Mouse (Mus musculus) bone marrow macrophage, adult 2 months (primary cell): ENCODE measurements at regions not wholly inside any gene's neighbourhood (a gene's known extent, or its start where the extent isn't known, plus 50 kb on each side); places are given as distances from the start of the nearest gene placed in this dataset.

Experiments used
- H3K27ac ChIP-seq: 2 replicates; pipeline ENCODE4 v1.5.1; 2012; ENCODE audit warnings: low read depth, low read length; ENCODE audit not compliant: insufficient read depth
- H3K4me1 ChIP-seq: 2 replicates; pipeline ENCODE4 v1.6.1; 2012; ENCODE audit warnings: low read length; ENCODE audit not compliant: control insufficient read depth, insufficient read depth
- H3K4me3 ChIP-seq: 2 replicates; pipeline ENCODE4 v1.5.1; 2012; ENCODE audit warnings: mild to moderate bottlenecking, low read length, moderate library complexity; ENCODE audit not compliant: insufficient read depth
- CTCF ChIP-seq: IDR thresholded peaks from 2 replicates; pipeline ENCODE4 v1.5.1; 2012; ENCODE audit warnings: low read depth, mild to moderate bottlenecking, low read length, moderate library complexity
- POLR2A ChIP-seq: IDR thresholded peaks from 2 replicates; pipeline ENCODE4 v1.6.1; 2012; ENCODE audit warnings: mild to moderate bottlenecking, low read depth, low read length, borderline replicate concordance

DNA sequence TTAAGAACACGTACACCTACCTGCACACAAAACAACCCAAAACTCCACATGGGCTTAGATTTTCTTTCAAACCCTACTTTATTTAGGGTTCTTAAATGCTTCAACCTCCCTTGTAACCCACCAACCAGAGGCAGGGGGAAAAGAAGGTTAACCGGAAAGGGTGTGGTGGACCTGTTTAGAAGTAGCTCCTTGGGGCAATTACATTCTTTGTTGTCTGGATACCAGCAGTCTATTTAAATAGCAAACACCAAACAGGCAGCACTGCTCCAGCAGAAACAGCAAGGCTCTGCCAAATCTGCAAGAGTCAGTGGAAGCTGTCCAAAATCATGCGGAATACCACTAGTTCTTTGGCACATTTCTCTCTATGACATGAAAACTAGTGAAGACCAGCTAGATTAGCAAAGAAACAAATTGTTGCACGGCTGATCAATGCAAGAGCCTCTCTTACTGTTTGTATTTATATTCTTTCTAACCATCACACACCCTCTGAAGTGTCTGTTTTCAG, 490.3 kb downstream of the Rapgef2 start:
- Histone ChIP-seq H3K4me1 (no peaks in the 10 kb centered on the region), H3K27ac (no peak overlapping the region), H3K4me3 (no peak overlapping the region)
- TF ChIP-seq CTCF (no peak), POLR2A (no peak)

DNA sequence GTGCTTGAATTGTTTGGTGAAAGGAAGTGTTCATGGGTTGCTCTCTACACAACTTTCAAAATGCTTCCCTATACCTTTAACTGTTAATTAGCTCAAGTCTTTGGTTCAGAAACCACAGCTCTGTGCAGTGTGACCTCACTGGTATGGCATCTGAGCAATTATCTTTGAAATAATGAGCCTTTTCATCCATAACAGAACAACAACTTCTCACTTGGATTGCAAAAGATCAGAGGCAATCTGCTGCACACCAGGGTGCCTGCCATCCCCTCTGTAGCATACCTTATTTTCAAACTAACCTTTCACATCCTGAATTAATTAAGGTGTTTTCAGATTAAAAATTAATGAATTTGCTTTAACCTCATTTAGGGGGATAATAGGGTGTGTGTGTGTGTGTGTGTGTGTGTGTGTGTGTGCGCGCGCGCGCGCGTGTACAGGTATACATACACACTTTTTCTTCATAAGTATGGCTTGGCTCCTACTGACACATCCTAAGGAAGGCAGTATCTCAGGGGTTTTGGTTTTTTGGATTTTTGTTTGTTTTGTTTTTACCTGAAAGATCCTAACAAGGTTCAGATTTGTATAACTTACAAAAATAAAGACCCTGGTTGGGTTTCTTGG, 493.8 kb downstream of the Rapgef2 start:
- Histone ChIP-seq H3K4me3 (no peak overlapping the region), H3K4me1 (no peaks in the 10 kb centered on the region), H3K27ac (no peak overlapping the region)
- TF ChIP-seq POLR2A (no peak), CTCF (no peak)

DNA sequence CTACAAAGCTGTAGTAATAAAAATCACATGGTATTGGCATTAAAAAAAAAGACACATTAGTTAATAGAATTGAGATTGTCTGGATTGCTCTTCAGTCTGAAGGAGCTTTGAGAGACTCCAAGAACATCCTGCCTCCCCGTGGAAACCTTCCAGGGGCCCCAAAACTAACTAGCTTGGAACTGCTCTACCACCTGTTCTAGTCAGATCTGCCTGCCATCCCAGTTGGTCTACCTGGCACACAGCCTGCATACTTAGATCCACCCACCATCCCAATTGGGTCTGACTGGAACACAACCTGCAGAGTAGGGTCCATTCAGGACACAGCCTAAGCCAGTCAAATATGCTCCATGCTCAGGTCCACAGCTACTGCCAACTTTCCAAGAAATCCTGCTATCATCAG, 503.6 kb downstream of the Rapgef2 start:
- TF ChIP-seq POLR2A = no peak
- no peak for TF ChIP-seq CTCF
- H3K4me1 ChIP-seq = no peaks in the 10 kb centered on the region
- no peak overlapping the region for H3K4me3 ChIP-seq
- no peak overlapping the region for H3K27ac ChIP-seq

DNA sequence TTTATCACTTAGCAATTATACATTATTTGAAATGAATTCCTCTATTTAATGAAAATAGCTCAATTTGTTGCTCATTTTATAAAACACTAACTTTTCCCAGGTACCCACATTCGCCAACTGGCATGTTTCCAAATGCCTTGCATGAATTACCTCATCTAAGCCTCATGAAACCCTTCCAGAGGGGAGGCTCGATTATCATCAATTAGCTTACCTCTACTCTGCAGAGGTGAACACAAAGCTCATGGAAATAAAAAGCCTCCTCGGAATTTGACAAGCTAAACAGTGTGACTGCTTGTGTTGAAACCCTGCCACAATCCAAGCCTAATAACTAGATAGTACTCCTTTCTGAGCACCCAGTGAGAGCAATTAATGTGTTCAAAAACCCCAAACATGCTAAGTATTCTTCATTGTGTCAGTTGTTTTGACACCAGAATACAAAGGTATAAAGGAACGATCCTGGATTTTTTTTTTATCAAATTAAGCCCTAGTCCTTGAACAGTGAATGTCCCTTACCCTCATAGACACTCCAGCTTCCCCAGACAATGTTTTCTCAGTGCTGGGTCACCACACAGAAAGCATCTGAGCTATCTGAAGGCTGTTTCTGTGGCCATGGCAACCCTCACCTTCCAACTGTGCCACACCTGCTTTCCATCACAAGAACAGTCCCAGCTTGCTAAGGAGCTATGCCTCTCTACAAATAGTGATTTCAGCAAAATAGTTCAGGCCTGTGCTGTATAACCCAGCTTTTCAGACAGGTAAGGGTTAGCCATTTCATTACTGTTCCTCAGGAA, 530.4 kb downstream of the Rapgef2 start:
- TF ChIP-seq POLR2A = no peak
- TF ChIP-seq CTCF = no peak
- Histone ChIP-seq H3K4me3 (no peak overlapping the region), H3K4me1 (no peaks in the 10 kb centered on the region), H3K27ac (no peak overlapping the region)

DNA sequence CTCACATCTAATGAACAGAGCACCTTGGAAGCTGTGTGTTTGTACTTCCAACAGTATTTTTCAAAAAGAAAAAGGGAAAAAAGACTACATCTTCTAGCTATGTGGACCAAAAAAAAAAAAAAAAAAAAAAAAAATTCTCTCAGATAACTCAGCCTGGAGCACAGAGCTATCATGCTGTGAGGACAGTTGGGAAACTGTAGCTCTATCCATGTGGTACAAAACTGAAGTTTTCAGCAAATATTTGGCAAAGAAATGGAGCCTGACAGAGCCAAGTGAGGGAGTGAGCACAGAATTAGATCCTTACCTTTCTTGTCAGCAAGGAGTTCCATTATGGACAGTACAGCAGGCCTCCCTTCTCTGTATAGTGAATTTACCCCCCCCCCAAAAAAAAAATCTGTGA, 550.2 kb downstream of the Rapgef2 start:
- Histone ChIP-seq H3K4me1 (no peaks in the 10 kb centered on the region), H3K4me3 (no peak overlapping the region), H3K27ac (no peak overlapping the region)
- TF ChIP-seq CTCF (no peak), POLR2A (no peak)

DNA sequence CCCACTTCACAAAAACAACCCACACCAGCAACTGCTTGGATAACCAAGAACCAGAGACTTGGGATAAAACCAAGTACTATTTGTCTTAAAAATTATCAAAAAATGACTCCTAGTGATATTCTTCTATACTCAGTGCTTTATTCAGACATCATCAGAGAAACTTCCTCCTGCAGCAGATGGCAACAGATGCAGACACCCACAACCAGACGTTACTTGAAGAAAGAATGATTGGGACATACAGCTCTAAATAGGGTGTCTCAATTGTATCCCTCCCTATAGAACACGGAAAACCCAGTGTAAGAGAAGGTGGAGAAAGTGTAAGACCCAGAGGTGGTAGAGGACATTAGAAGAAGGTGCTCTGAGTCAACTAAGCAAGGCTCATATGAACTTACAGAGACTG, 569.6 kb downstream of the Rapgef2 start:
- no peak for TF ChIP-seq POLR2A
- TF ChIP-seq CTCF = no peak

DNA sequence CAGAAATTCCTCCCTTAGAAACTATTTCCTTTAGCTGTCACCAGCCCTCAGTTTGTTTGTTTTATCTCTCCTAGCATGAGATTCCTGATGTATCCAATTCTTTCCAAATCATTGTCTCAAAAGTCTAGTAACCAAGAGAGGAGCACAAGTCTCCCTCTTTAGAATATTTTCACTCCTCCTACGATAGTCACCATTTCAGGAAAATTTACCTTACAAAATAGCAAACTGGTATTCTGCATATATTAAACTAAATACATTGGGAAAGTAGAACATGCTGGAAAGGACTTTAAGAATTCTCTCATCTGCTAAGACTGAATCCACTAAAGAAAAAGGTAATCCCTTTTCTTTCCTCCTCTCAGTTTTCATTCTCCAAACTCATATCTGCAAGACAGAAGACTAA, 578.6 kb downstream of the Rapgef2 start:
- H3K4me1 ChIP-seq = no peaks in the 10 kb centered on the region
- TF ChIP-seq POLR2A = no peak
- TF ChIP-seq CTCF = no peak
- H3K27ac ChIP-seq = no peak overlapping the region
- no peak overlapping the region for H3K4me3 ChIP-seq

More for the DNA sequence above, 569.6 kb downstream of the Rapgef2 start:
- Histone ChIP-seq H3K4me3 (no peak overlapping the region), H3K27ac (no peak overlapping the region), H3K4me1 (no peaks in the 10 kb centered on the region)

DNA sequence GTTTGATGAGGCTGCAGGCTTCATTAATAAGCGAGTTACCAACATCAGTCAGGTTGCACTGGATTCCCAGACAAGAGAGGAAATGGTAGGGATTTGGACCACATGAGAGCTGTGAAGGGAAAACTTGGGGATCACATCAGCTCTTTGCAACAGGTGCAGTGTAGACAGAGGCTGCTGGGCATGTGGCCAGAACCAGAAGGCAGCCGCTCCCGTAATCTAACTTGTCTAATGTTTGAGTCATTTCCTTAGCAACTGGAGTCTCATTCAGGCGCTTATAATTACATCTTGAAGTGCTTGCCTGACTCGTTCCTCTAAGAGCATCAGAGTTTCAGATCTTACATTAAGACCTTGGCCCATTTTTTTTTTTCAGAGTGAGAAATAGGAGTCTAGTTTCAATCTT, 587.4 kb downstream of the Rapgef2 start:
- TF ChIP-seq CTCF (no peak), POLR2A (no peak)
- H3K4me3 ChIP-seq = no peak overlapping the region
- H3K27ac ChIP-seq = no peak overlapping the region
- no peaks in the 10 kb centered on the region for H3K4me1 ChIP-seq

DNA sequence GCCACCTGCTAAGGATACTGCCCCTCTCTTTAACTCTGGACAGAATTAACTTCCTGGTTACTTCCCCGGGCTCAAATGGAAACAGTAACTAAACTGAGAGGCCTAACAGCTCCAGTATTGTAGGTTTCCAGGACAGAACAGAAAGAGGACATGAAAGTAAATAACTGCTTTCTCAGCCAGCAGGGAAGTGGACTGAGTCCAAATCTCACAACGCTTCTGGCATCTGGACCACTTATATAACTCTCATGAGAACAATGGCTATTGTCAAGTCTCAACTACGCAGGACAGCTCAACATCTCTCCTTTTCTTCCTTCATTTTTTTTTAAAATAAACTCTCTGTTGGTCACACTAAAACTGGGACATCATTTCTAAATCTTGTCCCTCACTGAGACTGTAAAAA, 594.8 kb downstream of the Rapgef2 start:
- H3K4me1 ChIP-seq = no peaks in the 10 kb centered on the region
- TF ChIP-seq CTCF (no peak), POLR2A (no peak)
- H3K4me3 ChIP-seq = no peak overlapping the region
- no peak overlapping the region for H3K27ac ChIP-seq

DNA sequence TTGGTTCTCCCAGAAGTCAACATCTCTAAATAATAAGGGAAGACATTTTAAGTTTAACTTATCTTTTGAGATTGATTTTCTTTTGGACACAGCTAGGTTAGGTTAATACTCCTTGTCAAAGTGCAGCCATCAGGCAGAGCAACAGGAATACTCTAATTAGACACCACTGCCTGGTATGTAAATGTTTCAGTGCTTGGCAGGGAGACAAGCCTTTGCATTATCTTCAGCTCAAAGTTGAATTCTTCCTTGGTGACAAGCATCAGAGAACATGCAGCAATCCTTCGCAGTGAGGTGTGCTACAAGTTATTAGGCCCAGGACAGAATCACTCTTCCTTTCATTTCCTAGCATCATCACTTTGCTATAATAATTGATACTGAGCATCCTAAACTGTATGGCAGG, 608.7 kb downstream of the Rapgef2 start:
- TF ChIP-seq POLR2A = no peak
- no peak for TF ChIP-seq CTCF
- Histone ChIP-seq H3K4me3 (no peak overlapping the region), H3K4me1 (no peaks in the 10 kb centered on the region), H3K27ac (no peak overlapping the region)
